Mouse (Mus musculus): Measurements from ENCODE around the gene Bik. TPM values are rescaled to one million over a fixed set of nuclear protein-coding genes. Genes with fewer than 3 reads are reported as not detected.

Gene Bik
- total RNA-seq, 2 experiments from 2014 or later = 19.4 to 19.7 TPM

GRCm38 (mm10) chr15:83574731-83575351 lies 48.2 kb downstream of the Bik start:
- intact Hi-C loops (cut with DNase I) = no loop called here
- DNase-seq = no peak

- intact Hi-C loops (cut with DNase I) = no loop called here
- DNase-seq = no peak
These were observed 48.9 kb downstream of the Bik start for GRCm38 (mm10) chr15:83575543-83575942.

- intact Hi-C loops (cut with DNase I) = no loop called here
- DNase-seq = no peak
These were observed 50.0 kb downstream of the Bik start for GRCm38 (mm10) chr15:83576651-83577050.

- no peak for DNase-seq
- intact Hi-C loops (cut with DNase I) = no loop called here
These were observed 56.3 kb downstream of the Bik start for GRCm38 (mm10) chr15:83582931-83583330.

GRCm38 (mm10) chr15:83583419-83584156 lies 56.9 kb downstream of the Bik start:
- intact Hi-C loops (cut with DNase I) = no loop called here
- DNase-seq = peak; percentile 53 to 76

GRCm38 (mm10) chr15:83584741-83585220 lies 58.1 kb downstream of the Bik start:
- intact Hi-C loops (cut with DNase I) = no loop called here

GRCm38 (mm10) chr15:83590841-83591240 lies 64.2 kb downstream of the Bik start:
- intact Hi-C loops (cut with DNase I) = loop anchor here (5.0 kb wide), 1 partner anchor 209 kb away; no protein-coding TSS in a partner anchor
- DNase-seq = no peak

More at GRCm38 (mm10) chr15:83584741-83585220, 58.1 kb downstream of the Bik start:
- DNase-seq = no peak

- DNase-seq = no peak
- intact Hi-C loops (cut with DNase I) = loop anchor here (5.0 kb wide), 1 partner anchor 209 kb away; no protein-coding TSS in a partner anchor
These were observed 65.1 kb downstream of the Bik start for GRCm38 (mm10) chr15:83591758-83592157.

GRCm38 (mm10) chr15:83592260-83593188 lies 65.9 kb downstream of the Bik start:
- intact Hi-C loops (cut with DNase I) = loop anchor here (5.0 kb wide), 1 partner anchor 210 kb away; no protein-coding TSS in a partner anchor
- no peak for DNase-seq

- no peak for DNase-seq
- intact Hi-C loops (cut with DNase I) = loop anchor here (5.0 kb wide), 1 partner anchor 211 kb away; no protein-coding TSS in a partner anchor
These were observed 66.5 kb downstream of the Bik start for GRCm38 (mm10) chr15:83593189-83593585.

GRCm38 (mm10) chr15:83593702-83594512 lies 67.2 kb downstream of the Bik start:
- DNase-seq = no peak
- intact Hi-C loops (cut with DNase I) = loop anchor here (5.0 kb wide), 1 partner anchor 212 kb away; no protein-coding TSS in a partner anchor

Small RNAs within 50 kb of the gene (microRNA-seq; reads per million reads assigned to microRNA genes)
- 0 reads per million in 2 experiments for gene Gm24575

Other genes with a start within 250 kb of the Bik start
- 10 to 100 TPM; 15.6 to 20.2 TPM for gene Arfgap3, start 176.6 kb upstream of the Bik start, total RNA-seq (2021)
- gene Pacsin2, start 62.3 kb upstream of the Bik start, total RNA-seq (2021) = 100 to 1,000 TPM; 162 to 168 TPM
- 10 to 100 TPM; 36.9 to 37.0 TPM for gene Ttll1, start 16.0 kb upstream of the Bik start, total RNA-seq (2021)
- gene Tspo, start 36.7 kb downstream of the Bik start, total RNA-seq (2021) = 10 to 100 TPM; 81.5 to 89.5 TPM
- 10 to 100 TPM; 31.9 to 34.1 TPM for gene Mcat, start 36.9 kb downstream of the Bik start, total RNA-seq (2021)
- gene Ttll12, start 68.3 kb downstream of the Bik start, total RNA-seq (2021) = 1 to 10 TPM; 6.4 to 9.0 TPM
- 1 to 10 TPM; 4.3 to 5.6 TPM for gene Scube1, start 198.2 kb downstream of the Bik start, total RNA-seq (2021)